Mouse (Mus musculus): ENCODE measurements around the gene Gli1. TPM values are rescaled to one million over a fixed set of nuclear protein-coding genes. Genes with fewer than 3 reads are reported as not detected.
"Not testable (repeated sequence)": the region's sequence is repeated elsewhere in the genome, so short reads cannot be mapped to it uniquely, and the experiment has no call there.

Gene Gli1
- polyA plus RNA-seq, 1 experiment, result 29.0 TPM

DNA sequence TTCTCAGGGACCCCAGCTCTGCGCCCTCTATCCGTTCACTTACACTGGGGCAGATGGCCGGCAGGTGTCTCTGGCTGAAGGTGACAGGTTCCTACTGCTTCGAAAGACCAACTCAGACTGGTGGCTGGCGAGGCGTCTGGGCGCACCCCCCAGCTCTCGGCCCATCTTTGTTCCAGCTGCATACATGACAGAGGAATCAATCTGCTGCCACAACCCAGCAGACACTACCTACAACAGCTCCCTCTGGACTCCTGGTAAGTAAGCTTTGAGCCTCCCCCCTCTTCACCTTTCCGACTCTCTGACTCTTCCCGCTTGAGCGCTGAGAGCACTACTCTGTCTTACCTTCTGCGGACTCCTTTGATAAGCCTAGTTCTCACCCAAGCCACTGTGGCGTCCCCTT lies 19.6 kb downstream of the Gli1 start:
- no peak for DNase-seq (ENCODE audit: low spot score)

DNA sequence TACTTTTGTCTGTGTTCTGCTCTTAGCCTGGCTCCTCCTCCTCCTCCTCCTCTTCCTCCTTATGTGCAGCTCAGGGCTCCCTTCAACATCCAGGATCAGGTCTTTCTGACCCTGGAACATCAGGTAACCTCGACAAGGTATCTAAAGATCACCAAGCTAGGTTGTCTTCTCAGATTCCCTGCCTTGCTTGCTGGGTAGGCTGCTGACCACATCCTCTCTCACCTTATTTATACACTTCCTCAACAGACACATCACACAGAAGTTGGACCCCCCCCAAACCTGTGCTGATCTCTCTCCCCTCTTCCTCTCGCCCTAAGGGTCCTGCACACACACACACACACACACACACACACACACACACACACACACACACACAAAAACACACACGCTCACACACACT lies 20.2 kb downstream of the Gli1 start, which contains the start of gene Arhgap9:
TSS of gene Arhgap9 (plus strand) at position 344 of the 400 bp plus-strand sequence.
- DNase-seq (ENCODE audit: low spot score), result no peak

- DNase-seq (ENCODE audit: low spot score), result no peak
Measured at GRCm38 (mm10) chr10:127319969-127320368, 21.8 kb downstream of the Gli1 start.

- DNase-seq (ENCODE audit: low spot score), result no peak
Measured at GRCm38 (mm10) chr10:127318009-127318408, 23.8 kb downstream of the Gli1 start.

DNA sequence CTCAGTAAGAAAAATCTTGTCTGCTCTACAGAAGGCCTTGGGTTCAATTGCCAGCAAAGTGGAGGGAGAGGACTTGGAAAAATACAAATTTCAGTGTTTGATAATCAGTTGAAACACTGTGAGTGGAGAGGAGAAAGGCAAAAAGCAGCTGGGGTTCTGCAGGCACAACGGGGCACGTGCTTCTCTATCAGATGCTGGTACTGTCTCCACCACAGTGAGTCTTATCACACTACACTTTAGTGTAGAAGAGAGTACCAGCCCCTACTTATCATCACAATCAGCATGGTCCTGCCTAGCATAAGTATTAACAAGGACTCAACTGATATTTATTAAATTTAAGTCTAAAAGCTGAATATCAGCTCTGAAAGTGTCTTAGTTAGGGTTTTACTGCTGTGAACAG lies 24.5 kb downstream of the Gli1 start:
- no peak for DNase-seq (ENCODE audit: low spot score)

DNA sequence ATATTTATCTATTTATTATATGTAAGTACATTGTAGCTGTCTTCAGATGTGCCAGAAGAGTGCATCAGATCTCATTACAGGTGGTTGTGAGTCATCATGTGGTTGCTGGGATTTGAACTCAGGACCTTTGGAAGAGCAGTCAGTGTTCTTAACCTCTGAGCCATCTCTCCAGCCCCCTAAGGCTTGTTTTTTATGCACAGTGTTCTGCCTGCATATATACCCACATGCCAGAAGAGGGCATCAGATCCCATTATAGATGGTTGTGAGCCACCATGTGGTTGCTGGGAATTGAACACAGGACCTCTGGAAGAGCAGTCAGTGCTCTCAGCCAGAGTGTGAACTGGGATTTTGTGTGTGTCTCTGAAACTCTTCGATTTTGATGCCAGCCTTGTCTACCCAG lies 26.8 kb downstream of the Gli1 start:
- not testable (repeated sequence) for DNase-seq (ENCODE audit: low spot score)

DNA sequence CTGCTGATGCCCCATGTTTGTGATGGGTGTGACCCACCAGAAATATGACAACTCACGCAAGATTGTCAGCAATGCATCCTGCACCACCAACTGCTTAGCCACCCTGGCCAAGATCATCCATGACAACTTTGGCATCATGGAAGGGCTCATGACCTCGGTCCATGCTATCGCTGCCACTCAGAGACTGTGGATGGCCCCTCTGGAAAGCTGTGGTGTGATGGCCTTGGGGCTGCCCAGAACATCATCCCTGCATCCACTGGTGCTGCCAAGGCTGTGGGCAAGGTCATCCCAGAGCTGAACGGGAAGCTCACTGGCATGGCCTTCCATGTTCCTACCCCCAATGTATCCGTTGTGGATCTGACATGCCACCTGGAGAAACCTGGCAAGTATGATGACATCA lies 28.3 kb downstream of the Gli1 start:
- DNase-seq (ENCODE audit: low spot score), result not testable (repeated sequence)

GRCm38 (mm10) chr10:127312858-127313257 lies 28.9 kb downstream of the Gli1 start:
- no peak for DNase-seq (ENCODE audit: low spot score)

DNA sequence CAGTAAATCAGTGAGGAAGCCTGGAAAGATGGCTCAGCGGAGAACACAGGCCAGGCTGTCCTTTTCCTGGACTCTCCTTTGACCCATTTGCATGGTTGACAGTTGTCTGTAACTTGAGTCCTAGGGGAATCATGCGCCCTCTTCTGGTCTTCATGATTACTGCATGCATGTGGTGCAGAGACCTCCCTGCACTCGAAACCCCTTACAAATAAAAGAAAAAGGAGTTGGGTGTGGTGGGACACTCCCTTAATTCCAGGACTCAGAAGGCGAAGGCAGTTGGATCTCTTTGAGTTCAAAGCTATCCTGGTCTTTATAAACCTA lies 29.5 kb downstream of the Gli1 start:
- no peak for DNase-seq (ENCODE audit: low spot score)

DNA sequence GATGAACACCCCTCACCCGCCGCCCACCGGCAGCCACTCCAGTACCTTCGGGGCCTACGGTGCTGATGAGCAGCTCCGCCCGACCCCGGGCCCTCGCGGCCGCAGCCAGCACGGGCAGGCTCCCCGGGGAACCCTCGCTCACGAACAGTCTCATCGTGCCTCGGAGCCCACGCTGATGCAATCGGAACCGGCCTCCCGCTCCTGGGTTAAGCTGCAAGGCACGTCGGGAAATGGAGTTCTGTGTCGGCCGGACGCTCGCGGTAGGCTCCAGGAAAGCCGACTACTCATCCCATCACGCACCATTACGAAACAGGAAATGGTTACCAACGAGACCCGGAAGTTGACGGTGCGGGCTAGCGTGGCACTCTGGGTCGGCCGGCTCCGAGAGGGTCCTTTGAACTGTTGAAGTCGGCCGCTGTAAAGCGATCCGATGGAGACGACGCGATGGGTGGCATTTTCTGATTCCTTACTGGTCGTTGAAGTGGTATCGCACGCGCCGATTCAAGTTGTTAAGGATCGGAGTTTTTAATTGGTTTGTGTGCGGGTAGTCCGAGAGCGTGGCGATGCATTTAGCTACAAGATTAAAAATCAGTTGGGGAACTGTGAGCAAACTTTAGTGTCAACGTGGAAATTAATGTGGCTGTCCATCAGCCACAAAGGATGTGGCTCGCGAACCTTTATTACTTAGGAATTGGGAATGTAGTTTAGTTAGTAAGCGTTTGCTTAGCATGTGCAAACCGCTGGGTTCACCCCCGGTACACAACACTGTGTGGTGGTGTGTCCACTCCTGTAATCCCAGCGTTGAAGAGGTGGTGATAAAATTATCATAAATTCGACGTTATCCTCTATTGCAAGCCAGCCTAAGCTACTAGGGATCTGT lies 30.1 kb downstream of the Gli1 start, which contains the start of gene Mars:
TSS of gene Mars (minus strand) at position 311 of the 880 bp plus-strand sequence.
- peak; percentile 77 for DNase-seq (ENCODE audit: low spot score)

DNA sequence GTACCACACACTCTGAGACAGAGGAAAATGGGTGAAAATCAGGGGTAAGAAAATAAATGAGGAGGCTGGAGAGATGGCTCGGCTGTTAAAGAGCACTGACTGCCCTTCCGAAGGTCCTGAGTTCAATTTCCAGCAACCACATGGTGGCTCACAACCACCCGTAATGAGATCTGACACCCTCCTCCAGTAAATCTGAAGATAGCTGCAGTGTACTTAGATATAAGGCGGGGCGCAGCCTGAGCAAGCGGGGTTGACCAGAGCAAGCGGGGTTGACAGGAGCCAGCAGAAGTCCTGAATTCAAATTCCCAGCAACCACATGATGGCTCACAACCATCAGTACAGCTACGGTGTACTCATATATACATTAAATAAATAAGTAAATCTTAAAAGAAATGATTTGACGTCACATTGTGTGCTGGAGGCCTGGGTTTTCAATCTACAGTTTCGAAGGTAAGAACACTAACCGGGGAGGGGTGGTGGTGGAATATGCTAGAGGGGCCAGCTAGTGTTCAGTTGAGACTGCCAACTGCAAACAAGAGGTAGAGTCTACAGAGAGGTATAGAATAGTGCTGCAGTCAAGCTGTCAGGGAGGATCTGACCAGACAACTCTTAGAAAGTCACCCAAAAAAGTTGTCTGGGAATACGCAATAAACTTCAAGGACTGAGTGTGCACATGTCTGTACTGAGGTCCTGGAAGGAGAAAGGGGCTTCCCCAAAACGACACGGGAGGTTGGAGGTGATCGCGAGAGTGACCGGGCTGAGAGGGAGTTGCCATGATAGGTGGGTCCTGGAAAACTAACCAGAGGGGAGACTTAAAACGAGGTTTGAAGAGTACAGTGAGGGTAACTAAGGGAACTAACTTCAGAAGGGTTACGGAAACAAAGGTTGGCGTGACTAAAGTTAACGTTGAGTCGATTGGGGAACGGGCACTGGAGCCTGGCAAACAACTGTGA lies 31.0 kb downstream of the Gli1 start:
- DNase-seq (ENCODE audit: low spot score), result no peak

- not testable (repeated sequence) for DNase-seq (ENCODE audit: low spot score)
Measured at GRCm38 (mm10) chr10:127309167-127309566, 32.6 kb downstream of the Gli1 start.

- DNase-seq (ENCODE audit: low spot score), result no peak
Measured at GRCm38 (mm10) chr10:127303136-127303535, 38.6 kb downstream of the Gli1 start.

DNA sequence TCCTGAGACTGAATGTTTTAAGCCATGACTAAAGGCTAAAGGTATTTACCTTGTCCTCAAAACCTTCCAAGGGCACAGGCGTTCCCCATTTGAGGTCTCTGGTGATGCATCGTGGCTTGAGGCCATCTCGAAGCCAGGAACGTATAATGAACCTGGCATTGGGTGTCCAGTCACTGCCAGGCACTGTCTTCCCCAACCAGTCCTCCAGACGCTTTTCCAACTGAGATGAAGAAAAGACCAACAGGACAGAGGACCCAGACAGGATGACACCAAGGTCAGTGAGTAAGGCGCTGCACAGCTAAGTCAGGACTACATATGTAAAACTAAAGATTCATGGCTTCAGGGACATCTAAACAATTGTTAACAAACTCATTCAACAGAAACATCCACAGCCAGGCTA lies 41.4 kb downstream of the Gli1 start:
- no peak for DNase-seq (ENCODE audit: low spot score)

GRCm38 (mm10) chr10:127297015-127297871 lies 44.5 kb downstream of the Gli1 start:
- no peak for DNase-seq (ENCODE audit: low spot score)

- DNase-seq (ENCODE audit: low spot score), result no peak
Measured at GRCm38 (mm10) chr10:127295986-127296794, 45.6 kb downstream of the Gli1 start.

DNA sequence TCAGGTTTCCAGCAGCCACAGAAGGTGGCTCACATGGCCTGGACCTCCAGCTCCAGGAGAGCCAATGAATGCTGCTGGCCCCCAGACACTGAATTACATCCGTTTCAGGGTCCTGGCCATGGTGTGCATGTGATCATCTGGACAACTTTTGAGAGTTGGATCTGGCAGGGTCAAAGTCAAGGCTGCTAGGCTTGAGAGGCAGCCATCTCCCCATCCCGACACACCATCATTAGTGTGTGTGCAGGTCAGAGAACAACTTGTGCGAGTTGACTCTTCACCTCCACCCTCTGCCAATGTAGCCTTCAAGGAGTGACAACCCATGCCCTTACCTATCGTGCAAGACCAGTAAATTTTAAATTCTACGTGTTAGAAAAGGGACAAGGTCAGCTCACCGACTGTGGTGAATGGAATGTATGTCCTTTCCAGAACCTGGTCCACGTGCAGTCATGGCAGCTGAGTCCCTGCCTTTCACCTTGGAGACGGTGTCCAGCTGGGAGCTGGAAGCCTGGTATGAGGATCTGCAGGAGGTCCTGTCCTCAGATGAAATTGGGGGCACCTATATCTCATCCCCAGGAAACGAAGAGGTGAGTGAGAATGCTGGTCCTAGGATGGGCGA lies 46.8 kb downstream of the Gli1 start:
- no peak for DNase-seq (ENCODE audit: low spot score)

DNA sequence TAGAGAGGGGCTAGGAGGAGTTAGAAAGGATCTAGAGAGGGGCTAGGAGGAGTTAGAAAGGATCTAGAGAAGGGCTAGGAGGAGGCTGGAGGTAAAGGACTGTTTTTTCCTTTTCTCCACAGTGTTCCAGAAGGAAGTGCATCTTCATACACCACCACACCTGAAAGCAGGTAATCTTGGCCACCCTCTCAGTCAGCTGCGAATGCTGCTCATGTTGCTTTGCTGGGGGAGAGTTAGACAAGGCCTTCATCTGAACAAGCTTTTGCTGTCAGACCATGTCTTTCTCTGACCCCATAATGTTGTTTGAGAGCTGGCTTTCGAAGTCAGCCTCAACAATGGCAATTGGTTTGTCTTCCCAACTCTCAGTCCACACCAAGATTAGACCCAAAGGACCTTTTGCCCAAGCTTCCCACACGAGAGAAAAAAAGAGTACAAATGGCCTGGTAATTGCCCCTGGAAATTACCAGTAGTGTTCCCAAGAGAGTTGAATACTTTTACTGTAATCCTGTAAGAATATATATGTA lies 48.1 kb downstream of the Gli1 start:
- DNase-seq (ENCODE audit: low spot score), result no peak

GRCm38 (mm10) chr10:127292987-127293538 lies 48.7 kb downstream of the Gli1 start:
- no peak for DNase-seq (ENCODE audit: low spot score)

Data from urinary bladder, adult 2 months (tissue).